Mouse (Mus musculus) ovary, postnatal 14 days (tissue): ENCODE results near the gene Irak3.
A peak's percentile ranks its signal among the peaks of the same experiment; 100 is the strongest.

ENCODE experiments used
- DNase-seq: peaks from one replicate; pipeline ENCODE4 v3.0.0; 2022; ENCODE audit warnings: low spot score

Irak3 gene

GRCm38 (mm10) chr10:120204591-120205210, 2.8 kb upstream of the Irak3 start:
- no peak for DNase-seq

GRCm38 (mm10) chr10:120202467-120203250, 729 bp upstream of the Irak3 start:
- DNase-seq: no peak

GRCm38 (mm10) chr10:120201131-120201921, 604 bp downstream of the Irak3 start, which contains the start of gene Tmbim4:
Tmbim4 (plus strand) TSS chr10:120201590.
- DNase-seq: peak; percentile 43

- DNase-seq: no peak
Observed at GRCm38 (mm10) chr10:120197061-120197835, 4.7 kb downstream of the Irak3 start.

GRCm38 (mm10) chr10:120193255-120193654, 8.7 kb downstream of the Irak3 start:
- no peak for DNase-seq

GRCm38 (mm10) chr10:120192278-120192677, 9.7 kb downstream of the Irak3 start:
- no peak for DNase-seq

GRCm38 (mm10) chr10:120191165-120191564, 10.8 kb downstream of the Irak3 start:
- no peak for DNase-seq

- DNase-seq: no peak
Observed at GRCm38 (mm10) chr10:120189782-120190181, 12.1 kb downstream of the Irak3 start.

GRCm38 (mm10) chr10:120189276-120189675, 12.7 kb downstream of the Irak3 start:
- DNase-seq: no peak

GRCm38 (mm10) chr10:120188513-120188912, 13.4 kb downstream of the Irak3 start:
- DNase-seq: no peak

- DNase-seq: no peak
Observed at GRCm38 (mm10) chr10:120183342-120183741, 18.6 kb downstream of the Irak3 start.

- no peak for DNase-seq
Observed at GRCm38 (mm10) chr10:120182887-120183286, 19.0 kb downstream of the Irak3 start.

GRCm38 (mm10) chr10:120174192-120174705, 27.7 kb downstream of the Irak3 start:
- no peak for DNase-seq

- DNase-seq: no peak
Observed at GRCm38 (mm10) chr10:120171340-120171739, 30.6 kb downstream of the Irak3 start.

GRCm38 (mm10) chr10:120170277-120170676, 31.7 kb downstream of the Irak3 start:
- no peak for DNase-seq

GRCm38 (mm10) chr10:120169841-120170240, 32.1 kb downstream of the Irak3 start:
- DNase-seq: no peak

GRCm38 (mm10) chr10:120169064-120169463, 32.9 kb downstream of the Irak3 start:
- no peak for DNase-seq

- DNase-seq: no peak
Observed at GRCm38 (mm10) chr10:120168070-120168469, 33.9 kb downstream of the Irak3 start.

GRCm38 (mm10) chr10:120165793-120166503, 36.0 kb downstream of the Irak3 start:
- no peak for DNase-seq

GRCm38 (mm10) chr10:120164931-120165792, 36.8 kb downstream of the Irak3 start:
- DNase-seq: no peak
